Mouse (Mus musculus) forebrain, embryonic 13.5 days (tissue): ENCODE results near the gene Ell2. TPM values are rescaled to one million over a fixed set of nuclear protein-coding genes. Genes with fewer than 3 reads are reported as not detected.

ENCODE experiments used
- ATAC-seq: fragments of 200-750 bp; cut with Nextera tagmentation; 2 replicates; pipeline ENCODE4 v1.8.0; 2017
- H3K27ac ChIP-seq: fragments of 300-500 bp; sonication (generic); 2 replicates; pipeline ENCODE4 v1.5.1; 2015; ENCODE audit warnings: inconsistent platforms, mild to moderate bottlenecking, moderate library complexity
- H3K27me3 ChIP-seq: fragments of 300-500 bp; sonication (generic); 2 replicates; pipeline ENCODE4 v1.6.1; 2015; ENCODE audit warnings: mild to moderate bottlenecking, inconsistent platforms
- H3K36me3 ChIP-seq: fragments of 300-500 bp; sonication (generic); 2 replicates; pipeline ENCODE4 v1.6.1; 2015; ENCODE audit warnings: mild to moderate bottlenecking, inconsistent platforms; ENCODE audit not compliant: poor library complexity, severe bottlenecking
- H3K4me1 ChIP-seq: fragments of 300-500 bp; sonication (generic); 2 replicates; pipeline ENCODE4 v1.6.1; 2015; ENCODE audit warnings: inconsistent platforms
- H3K4me2 ChIP-seq: fragments of 300-500 bp; sonication (generic); 2 replicates; pipeline ENCODE4 v1.6.1; 2015; ENCODE audit warnings: inconsistent platforms, mild to moderate bottlenecking, moderate library complexity
- H3K4me3 ChIP-seq: fragments of 300-500 bp; sonication (generic); 2 replicates; pipeline ENCODE4 v1.5.1; 2015; ENCODE audit warnings: mild to moderate bottlenecking, inconsistent platforms
- H3K9ac ChIP-seq: fragments of 300-500 bp; sonication (generic); 2 replicates; pipeline ENCODE4 v1.6.1; 2015; ENCODE audit warnings: mild to moderate bottlenecking, inconsistent platforms
- H3K9me3 ChIP-seq: fragments of 300-500 bp; sonication (generic); replicated peaks from 2 replicates; pipeline ENCODE4 v1.6.1; 2016; ENCODE audit warnings: inconsistent platforms
- WGBS: fragments of 180-500 bp; shearing (Covaris S2); methylation state at CpG from one replicate; pipeline ENCODE4 v1.1.7; 2015; 5-methylcytosine and 5-hydroxymethylcytosine counted together
- polyA plus RNA-seq: library from polyadenylated mRNA; unstranded; fragments of >200 nt; fragmentation: Nextera tagmentation; extraction: Ambion mirVana; gene quantifications from 2 replicates; pipeline ENCODE4 v1.2.1, GENCODE M21; 2015

Ell2 gene
- polyA plus RNA-seq, 1 experiment from 2014 or later: 2.0 TPM

DNA sequence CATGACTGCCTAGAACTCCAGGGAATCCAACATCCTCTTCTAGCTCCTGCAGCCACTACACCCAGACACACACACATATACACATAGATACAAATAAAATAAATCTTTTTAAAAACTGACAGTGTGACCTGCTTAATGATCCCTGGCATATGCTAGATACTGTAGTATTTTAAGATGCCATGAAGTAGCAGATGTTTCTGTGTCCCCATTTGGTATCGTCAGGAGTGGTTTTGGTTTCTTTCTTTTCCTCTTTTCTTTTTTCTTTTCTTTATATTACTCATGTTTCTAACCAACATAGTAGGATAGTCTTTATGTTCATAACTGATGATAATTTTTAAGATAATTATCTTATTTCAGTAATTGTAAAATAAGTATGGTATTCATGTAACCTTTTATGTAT, 29.0 kb downstream of the Ell2 start:
- WGBS: 96% methylated on average over 1 of the region's 1 CpGs
- Histone ChIP-seq H3K27ac (no peak overlapping the region), H3K4me1 (no peaks in the 10 kb centered on the region), H3K4me3 (no peak overlapping the region), H3K9ac (no peak overlapping the region), H3K27me3 (no peaks in the 10 kb centered on the region), H3K4me2 (no peak overlapping the region), H3K36me3 (no peaks in the 10 kb centered on the region), H3K9me3 (no peaks in the 10 kb centered on the region)
- ATAC-seq: no peak

DNA sequence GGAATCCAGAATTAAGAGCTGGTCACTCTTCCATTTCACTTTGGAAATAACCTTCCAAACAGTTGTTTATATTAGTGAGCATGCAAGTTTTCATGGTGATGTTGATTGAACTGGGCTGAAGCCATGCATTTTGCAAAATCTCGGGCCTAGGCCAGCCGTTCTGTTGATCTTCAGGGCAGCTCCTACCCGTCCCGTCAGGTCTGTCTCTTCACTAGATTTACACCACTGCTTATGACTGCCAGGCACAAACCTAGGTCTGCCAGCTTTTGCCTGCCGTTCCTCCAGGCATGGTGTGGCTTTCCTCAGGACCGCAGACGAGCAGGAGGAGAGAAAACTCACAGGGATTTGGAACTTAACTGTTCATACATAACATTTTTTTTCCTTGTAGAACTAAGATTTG, 31.4 kb downstream of the Ell2 start:
- ATAC-seq: no peak
- Histone ChIP-seq H3K9ac (no peak overlapping the region), H3K4me3 (no peak overlapping the region), H3K9me3 (no peaks in the 10 kb centered on the region), H3K36me3 (no peaks in the 10 kb centered on the region), H3K27me3 (no peaks in the 10 kb centered on the region), H3K4me1 (no peaks in the 10 kb centered on the region), H3K4me2 (no peak overlapping the region), H3K27ac (no peak overlapping the region)
- 94% methylated on average over 7 of the region's 7 CpGs for WGBS

DNA sequence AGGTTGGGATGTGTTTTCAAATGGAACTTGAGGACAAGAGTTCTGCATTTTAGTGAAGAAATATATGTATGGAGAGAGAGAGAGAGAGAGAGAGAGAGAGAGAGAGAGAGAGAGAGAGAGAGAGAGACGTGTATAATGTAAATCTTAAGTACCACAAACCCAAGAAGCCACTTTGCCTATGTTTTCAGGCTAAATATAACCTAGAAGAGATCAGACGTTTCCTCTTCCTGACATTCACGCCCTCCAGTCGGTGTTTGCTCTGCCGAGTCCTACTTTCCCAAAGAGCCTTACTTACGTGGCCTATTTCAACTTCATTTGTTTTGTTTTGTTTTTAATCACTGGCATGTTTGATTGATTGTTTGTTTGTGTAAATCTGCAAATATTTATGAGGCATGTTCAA, 32.0 kb downstream of the Ell2 start:
- Histone ChIP-seq H3K9ac (no peak overlapping the region), H3K36me3 (no peaks in the 10 kb centered on the region), H3K4me2 (no peak overlapping the region), H3K4me1 (no peaks in the 10 kb centered on the region), H3K9me3 (no peaks in the 10 kb centered on the region), H3K27me3 (no peaks in the 10 kb centered on the region), H3K27ac (no peak overlapping the region), H3K4me3 (no peak overlapping the region)
- no peak for ATAC-seq
- 73% methylated on average over 6 of the region's 6 CpGs for WGBS

DNA sequence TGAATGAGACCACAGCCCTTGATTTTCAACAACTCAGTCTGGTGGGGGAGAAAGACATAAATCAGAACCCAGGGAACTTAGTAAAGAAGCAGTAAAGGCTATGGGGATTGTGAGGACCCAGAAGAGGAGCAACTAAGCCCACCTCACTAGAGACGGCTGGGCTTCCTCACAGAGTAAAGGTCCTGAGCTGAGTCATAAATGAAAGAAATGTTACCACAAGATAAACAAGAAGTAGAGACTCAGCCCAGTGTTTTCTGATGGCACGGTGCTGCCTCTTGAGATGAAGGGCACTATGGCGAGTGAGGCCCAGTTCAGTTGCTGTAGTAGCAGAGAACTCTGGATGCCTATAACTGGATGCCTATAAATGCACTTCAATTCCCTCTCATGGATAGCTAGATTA, 32.4 kb downstream of the Ell2 start:
- Histone ChIP-seq H3K27me3 (no peaks in the 10 kb centered on the region), H3K9me3 (no peaks in the 10 kb centered on the region), H3K4me3 (no peak overlapping the region), H3K4me1 (no peaks in the 10 kb centered on the region), H3K9ac (no peak overlapping the region), H3K27ac (no peak overlapping the region), H3K36me3 (no peaks in the 10 kb centered on the region), H3K4me2 (no peak overlapping the region)
- ATAC-seq: no peak
- 94% methylated on average over 3 of the region's 3 CpGs for WGBS

DNA sequence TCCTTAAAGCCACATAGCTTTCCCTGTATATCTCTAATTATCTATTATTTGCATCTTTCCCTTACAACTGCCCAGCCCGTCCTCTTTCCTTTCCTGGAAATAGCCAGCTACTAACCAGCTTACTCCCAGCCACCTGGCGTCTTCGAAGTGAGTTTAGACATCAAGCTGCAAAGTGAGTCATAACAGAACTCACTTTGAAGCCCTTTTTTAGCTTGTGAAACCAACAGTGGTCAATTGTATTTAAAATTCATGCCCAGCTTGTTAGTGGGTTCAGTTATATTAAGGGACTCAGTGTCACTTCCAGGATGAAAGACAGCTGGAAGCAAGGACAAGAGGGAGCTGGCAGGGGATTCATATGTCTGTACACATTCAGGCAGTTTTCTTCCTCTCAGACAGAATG, 33.5 kb downstream of the Ell2 start:
- ATAC-seq: no peak
- no peaks in the 10 kb centered on the region for H3K9me3 ChIP-seq
- 73% methylated on average over 3 of the region's 3 CpGs for WGBS
- no peaks in the 10 kb centered on the region for H3K36me3 ChIP-seq
- no peak overlapping the region for H3K27ac ChIP-seq
- no peak overlapping the region for H3K4me2 ChIP-seq
- H3K4me3 ChIP-seq: no peak overlapping the region
- H3K27me3 ChIP-seq: no peaks in the 10 kb centered on the region
- no peaks in the 10 kb centered on the region for H3K4me1 ChIP-seq
- no peak overlapping the region for H3K9ac ChIP-seq

DNA sequence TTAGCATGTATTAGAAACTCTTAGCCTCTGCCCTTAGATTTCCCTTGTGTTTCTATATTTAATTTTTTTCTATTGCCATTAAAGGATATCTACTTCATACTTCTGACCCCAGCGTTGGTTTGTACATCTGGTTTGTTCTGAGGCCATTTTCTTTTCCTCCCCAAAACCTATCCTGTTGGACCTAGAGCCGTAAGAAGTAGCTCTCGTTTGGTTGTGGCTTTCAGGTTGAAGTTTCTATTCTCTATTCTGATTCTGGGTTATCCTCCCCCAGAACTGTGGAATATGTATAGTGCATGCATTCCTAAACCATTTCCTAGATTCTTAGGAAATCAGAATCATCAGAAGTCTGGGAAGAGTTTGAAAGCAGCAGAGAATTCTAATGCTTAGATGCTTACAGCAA, 34.6 kb downstream of the Ell2 start:
- Histone ChIP-seq H3K4me1 (no peaks in the 10 kb centered on the region), H3K27me3 (no peaks in the 10 kb centered on the region), H3K36me3 (no peaks in the 10 kb centered on the region), H3K27ac (no peak overlapping the region), H3K4me3 (no peak overlapping the region), H3K9ac (no peak overlapping the region), H3K9me3 (no peaks in the 10 kb centered on the region), H3K4me2 (no peak overlapping the region)
- ATAC-seq: no peak
- WGBS: 91% methylated on average over 3 of the region's 3 CpGs

DNA sequence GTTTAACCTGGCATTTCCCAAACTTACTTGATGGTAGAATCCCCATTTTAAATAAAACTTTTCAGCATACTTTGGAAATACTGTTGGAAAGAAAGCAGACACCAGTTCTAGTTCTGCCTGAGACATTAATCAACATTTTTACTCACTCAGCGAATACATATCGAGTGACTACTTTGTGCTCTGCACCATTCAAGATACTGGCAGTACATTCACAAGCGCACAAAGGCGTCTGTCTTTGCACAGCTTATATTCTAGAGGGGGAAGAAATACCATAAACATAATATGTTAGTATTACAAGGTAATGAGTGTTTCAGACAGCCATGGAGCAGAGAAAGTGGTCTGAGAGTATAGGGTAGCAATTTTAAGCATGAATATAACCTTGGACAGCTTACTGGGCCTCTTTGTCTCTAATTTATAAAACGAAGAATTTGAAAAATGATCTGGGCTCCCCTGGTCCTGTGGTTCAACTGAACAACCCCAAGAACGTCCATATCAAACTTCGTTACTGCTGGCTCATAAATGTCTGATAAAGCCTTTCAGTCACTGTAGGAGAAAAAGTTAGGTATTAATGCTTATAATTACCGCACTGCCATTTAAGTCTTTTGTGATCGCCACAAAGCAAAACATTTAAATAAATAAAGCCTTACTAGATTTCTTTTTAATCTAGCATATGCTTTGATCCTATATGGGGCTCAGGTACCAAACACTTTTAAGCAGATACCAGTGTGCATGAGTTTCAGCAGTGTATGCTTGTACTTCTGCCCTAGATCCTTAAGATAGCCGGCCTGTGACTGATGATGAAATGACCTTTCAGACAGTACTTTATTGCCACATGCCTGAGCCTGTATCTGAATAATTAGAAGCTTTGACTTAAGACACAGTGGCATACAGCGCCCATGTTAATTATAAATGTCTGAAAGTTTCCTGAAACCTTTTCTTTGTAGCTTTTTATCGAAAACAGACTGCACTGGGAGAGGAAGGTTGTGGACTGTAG, 35.5 kb downstream of the Ell2 start:
- Histone ChIP-seq H3K4me2 (no peak overlapping the region), H3K27ac (no peak overlapping the region), H3K4me3 (no peak overlapping the region), H3K9me3 (no peaks in the 10 kb centered on the region), H3K36me3 (no peaks in the 10 kb centered on the region), H3K4me1 (no peaks in the 10 kb centered on the region), H3K27me3 (no peaks in the 10 kb centered on the region), H3K9ac (no peak overlapping the region)
- ATAC-seq: no peak
- 79% methylated on average over 12 of the region's 12 CpGs for WGBS

DNA sequence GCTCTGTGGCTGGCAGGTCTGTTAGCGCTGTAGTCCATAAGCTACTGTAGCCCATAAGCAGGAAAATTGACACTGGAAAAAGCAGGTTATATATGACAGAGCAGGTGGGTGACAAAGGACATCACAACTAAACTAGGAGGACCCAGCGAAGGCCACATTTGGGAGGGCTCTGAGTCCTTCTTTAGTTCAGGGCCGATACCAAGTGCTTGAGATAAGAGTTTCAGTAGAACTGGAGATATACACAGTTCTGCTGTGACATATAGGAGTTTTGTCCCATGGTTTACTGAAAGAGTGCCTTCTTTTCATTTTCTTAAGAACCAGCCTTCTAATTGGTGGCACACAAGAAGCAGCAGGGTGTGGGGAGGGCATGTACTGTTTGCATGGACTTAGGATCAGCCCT, 36.4 kb downstream of the Ell2 start:
- no peak for ATAC-seq
- no peak overlapping the region for H3K9ac ChIP-seq
- no peaks in the 10 kb centered on the region for H3K4me1 ChIP-seq
- no peak overlapping the region for H3K4me3 ChIP-seq
- H3K27ac ChIP-seq: no peak overlapping the region
- H3K9me3 ChIP-seq: no peaks in the 10 kb centered on the region
- WGBS: 95% methylated on average over 3 of the region's 3 CpGs
- H3K4me2 ChIP-seq: no peak overlapping the region
- H3K36me3 ChIP-seq: no peaks in the 10 kb centered on the region
- no peaks in the 10 kb centered on the region for H3K27me3 ChIP-seq

DNA sequence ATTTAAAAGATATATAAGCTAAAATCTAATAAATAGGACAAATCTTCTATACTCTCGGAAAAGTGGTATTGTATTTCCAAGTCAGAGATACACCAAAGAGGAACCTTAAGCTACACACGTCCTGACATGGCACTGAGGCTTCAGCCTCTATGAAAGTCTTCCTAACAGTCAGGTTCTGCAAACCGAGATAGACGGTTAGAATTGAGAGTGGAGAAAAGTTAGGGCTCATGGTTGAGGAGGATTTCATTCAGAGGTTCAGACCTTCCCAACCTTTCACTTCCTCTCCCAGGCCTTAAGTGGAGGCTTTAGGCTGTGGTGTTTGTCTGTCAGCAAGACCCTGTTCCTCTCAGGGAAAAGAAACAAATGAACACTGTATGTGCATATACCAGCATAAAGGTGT, 37.5 kb downstream of the Ell2 start:
- ATAC-seq: no peak
- H3K27ac ChIP-seq: no peak overlapping the region
- 93% methylated on average over 4 of the region's 4 CpGs for WGBS

DNA sequence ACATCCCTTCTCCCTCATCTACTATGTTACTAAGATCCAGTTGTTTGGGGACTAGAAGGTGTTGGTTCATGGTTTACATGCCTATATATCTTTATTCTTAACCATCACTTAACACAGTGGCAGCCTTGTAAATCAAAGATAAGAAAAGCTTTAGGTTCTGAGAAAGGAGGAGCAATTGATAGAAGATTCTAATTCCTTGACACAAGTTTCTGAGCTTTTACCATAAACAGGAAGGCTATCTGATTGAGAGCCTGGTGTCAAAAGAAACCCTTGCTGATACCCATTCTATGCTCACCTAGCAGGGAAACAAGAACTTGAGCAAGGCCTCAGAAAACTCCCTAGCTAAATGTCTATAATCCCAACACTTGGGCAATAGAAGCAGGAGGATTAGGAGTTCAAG, 38.8 kb downstream of the Ell2 start:
- no peaks in the 10 kb centered on the region for H3K4me1 ChIP-seq
- no peaks in the 10 kb centered on the region for H3K36me3 ChIP-seq
- H3K4me3 ChIP-seq: no peak overlapping the region
- no peak overlapping the region for H3K4me2 ChIP-seq
- no peak for ATAC-seq
- no peaks in the 10 kb centered on the region for H3K27me3 ChIP-seq
- no peaks in the 10 kb centered on the region for H3K9me3 ChIP-seq
- no peak overlapping the region for H3K9ac ChIP-seq
- H3K27ac ChIP-seq: no peak overlapping the region

More for the DNA sequence above, 37.5 kb downstream of the Ell2 start:
- Histone ChIP-seq H3K9ac (no peak overlapping the region), H3K9me3 (no peaks in the 10 kb centered on the region), H3K27me3 (no peaks in the 10 kb centered on the region), H3K4me2 (no peak overlapping the region), H3K36me3 (no peaks in the 10 kb centered on the region), H3K4me1 (no peaks in the 10 kb centered on the region), H3K4me3 (no peak overlapping the region)

DNA sequence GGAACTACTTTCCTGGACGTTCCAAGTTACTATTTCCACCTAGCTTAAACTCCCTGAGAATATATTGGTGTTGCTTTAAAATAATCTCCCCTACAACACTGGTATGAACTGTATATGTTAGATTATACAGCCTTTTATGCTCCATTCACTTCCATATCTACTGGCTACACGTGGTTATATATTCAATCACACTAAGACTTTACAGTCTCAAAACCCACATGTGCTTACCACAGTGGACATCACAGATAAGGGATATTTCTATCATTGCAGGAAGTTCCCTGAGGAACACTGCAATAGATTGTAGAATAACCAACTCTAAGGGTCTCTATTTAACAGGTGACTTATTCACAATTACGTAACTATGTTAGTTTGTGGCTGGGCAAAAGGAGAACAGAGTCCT, 40.7 kb downstream of the Ell2 start:
- no peak for ATAC-seq
- no peak overlapping the region for H3K4me2 ChIP-seq
- no peaks in the 10 kb centered on the region for H3K36me3 ChIP-seq
- no peak overlapping the region for H3K27ac ChIP-seq
- H3K9me3 ChIP-seq: no peaks in the 10 kb centered on the region
- no peaks in the 10 kb centered on the region for H3K4me1 ChIP-seq
- no peaks in the 10 kb centered on the region for H3K27me3 ChIP-seq
- no peak overlapping the region for H3K9ac ChIP-seq
- WGBS: 89% methylated on average over 3 of the region's 3 CpGs
- H3K4me3 ChIP-seq: no peak overlapping the region

DNA sequence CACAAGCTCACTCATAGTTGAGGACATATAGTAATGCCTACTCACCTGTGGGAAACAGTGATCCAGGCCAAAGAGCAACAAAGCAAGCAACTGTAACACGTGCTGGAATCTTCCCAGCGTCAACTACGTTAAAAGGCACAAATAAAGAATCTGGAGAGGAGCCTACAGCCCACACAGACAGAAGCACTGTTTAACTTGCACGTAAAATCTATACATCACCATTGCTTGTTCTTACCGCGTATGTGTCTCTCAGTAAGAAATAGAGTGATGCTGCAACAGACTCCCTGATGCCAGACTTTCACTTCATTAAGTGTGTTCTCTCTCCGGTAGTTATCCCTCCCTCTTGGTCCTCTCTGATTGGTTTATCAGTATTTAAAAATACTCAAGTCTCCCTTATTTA, 42.1 kb downstream of the Ell2 start:
- no peak overlapping the region for H3K9ac ChIP-seq
- no peaks in the 10 kb centered on the region for H3K4me1 ChIP-seq
- no peaks in the 10 kb centered on the region for H3K9me3 ChIP-seq
- no peaks in the 10 kb centered on the region for H3K27me3 ChIP-seq
- WGBS: 94% methylated on average over 7 of the region's 7 CpGs
- no peak for ATAC-seq
- H3K27ac ChIP-seq: no peak overlapping the region
- no peaks in the 10 kb centered on the region for H3K36me3 ChIP-seq
- H3K4me2 ChIP-seq: no peak overlapping the region
- no peak overlapping the region for H3K4me3 ChIP-seq

DNA sequence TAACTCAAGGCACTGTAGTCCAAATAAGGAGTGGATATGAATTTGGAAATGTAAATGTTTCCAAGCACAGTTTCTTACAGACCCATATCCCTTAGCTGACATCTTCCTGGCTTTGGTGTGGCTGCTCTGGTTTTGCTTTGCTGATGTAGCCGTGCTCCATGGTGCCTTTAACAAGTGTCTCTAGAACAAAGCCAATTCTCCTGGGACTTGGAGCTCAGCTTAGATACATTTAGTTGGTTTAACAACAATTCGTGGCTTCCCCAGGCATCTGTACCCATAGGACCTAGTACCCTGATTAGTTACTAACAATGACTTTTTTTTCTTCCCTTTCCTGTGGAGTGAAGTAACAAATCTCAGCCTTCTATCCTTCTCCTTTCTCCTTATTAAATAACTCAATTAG, 44.2 kb downstream of the Ell2 start:
- Histone ChIP-seq H3K27ac (no peak overlapping the region), H3K4me3 (no peak overlapping the region), H3K9me3 (no peaks in the 10 kb centered on the region), H3K36me3 (no peaks in the 10 kb centered on the region), H3K9ac (no peak overlapping the region), H3K27me3 (no peaks in the 10 kb centered on the region), H3K4me2 (no peak overlapping the region), H3K4me1 (no peaks in the 10 kb centered on the region)
- WGBS: 50% methylated on average over 2 of the region's 2 CpGs
- no peak for ATAC-seq
